Mouse (Mus musculus) neural tube, embryonic 11.5 days (tissue): Measurements from ENCODE around the gene Plxdc2. TPM values are rescaled to one million over a fixed set of nuclear protein-coding genes. Genes with fewer than 3 reads are reported as not detected.
A peak's percentile ranks its signal among the peaks of the same experiment; 100 is the strongest.

Experiments
- ATAC-seq: fragments of 200-750 bp; cut with Nextera tagmentation; 2 replicates; pipeline ENCODE4 v1.8.0; 2017; ENCODE audit warnings: moderate number of reproducible peaks, mild to moderate bottlenecking, moderate TSS enrichment, moderate library complexity; ENCODE audit not compliant: insufficient read depth, low FRiP score, low TSS enrichment
- DNase-seq: peaks from one replicate; pipeline ENCODE4 v3.0.0-alpha.2; 2015; ENCODE audit warnings: low spot score
- H3K27ac ChIP-seq: fragments of 300-500 bp; sonication (generic); 2 replicates; pipeline ENCODE4 v1.5.1; 2014; ENCODE audit warnings: low read depth, mild to moderate bottlenecking, low read length
- H3K27me3 ChIP-seq: fragments of 300-500 bp; sonication (generic); 2 replicates; pipeline ENCODE4 v1.6.1; 2014; ENCODE audit warnings: mild to moderate bottlenecking, low read length, mixed read lengths; ENCODE audit not compliant: control insufficient read depth, insufficient read depth
- H3K36me3 ChIP-seq: fragments of 300-500 bp; sonication (generic); 2 replicates; pipeline ENCODE4 v1.6.1; 2014; ENCODE audit warnings: mild to moderate bottlenecking, low read length, moderate library complexity, mixed read lengths; ENCODE audit not compliant: control insufficient read depth, insufficient read depth
- H3K4me1 ChIP-seq: fragments of 300-500 bp; sonication (generic); 2 replicates; pipeline ENCODE4 v1.6.1; 2014; ENCODE audit warnings: low read length, mixed read lengths; ENCODE audit not compliant: control insufficient read depth, insufficient read depth
- H3K4me2 ChIP-seq: fragments of 300-500 bp; sonication (generic); 2 replicates; pipeline ENCODE4 v1.6.1; 2014; ENCODE audit warnings: low read depth, mild to moderate bottlenecking, moderate library complexity
- H3K4me3 ChIP-seq: fragments of 300-500 bp; sonication (generic); 2 replicates; pipeline ENCODE4 v1.5.1; 2014; ENCODE audit warnings: low read depth, low read length
- H3K9ac ChIP-seq: fragments of 300-500 bp; sonication (generic); 2 replicates; pipeline ENCODE4 v1.6.1; 2014; ENCODE audit warnings: mild to moderate bottlenecking, low read length
- H3K9me3 ChIP-seq: fragments of 300-500 bp; sonication (generic); 2 replicates; pipeline ENCODE4 v1.6.1; 2016; ENCODE audit warnings: low read length; ENCODE audit not compliant: control insufficient read depth
- WGBS: fragments of 180-500 bp; shearing (Covaris S2); extraction: QIAGEN DNeasy Blood & Tissue Kit; methylation state at CpG from one replicate; pipeline ENCODE4 v1.1.7; 2014; 5-methylcytosine and 5-hydroxymethylcytosine counted together
- polyA plus RNA-seq: library from polyadenylated mRNA; unstranded; fragments of >200 nt; fragmentation: Nextera tagmentation; extraction: Ambion mirVana; gene quantifications from 2 replicates; pipeline ENCODE4 v1.2.1, GENCODE M21; 2014

Gene Plxdc2
- polyA plus RNA-seq, 1 experiment from 2014 or later: 22.2 TPM

GRCm38 (mm10) chr2:16397501-16397900 lies 41.4 kb downstream of the Plxdc2 start:
- Histone ChIP-seq H3K4me3 (no peak overlapping the region), H3K36me3 (no peaks in the 10 kb centered on the region), H3K4me2 (no peak overlapping the region), H3K27ac (no peak overlapping the region), H3K9me3 (no peaks in the 10 kb centered on the region), H3K9ac (no peak overlapping the region), H3K4me1 (no peaks in the 10 kb centered on the region), H3K27me3 (no peaks in the 10 kb centered on the region)
- DNase-seq (no peak), ATAC-seq (no peak)
- WGBS: 90% methylated on average over 3 of the region's 3 CpGs

GRCm38 (mm10) chr2:16398006-16398405 lies 41.9 kb downstream of the Plxdc2 start:
- Histone ChIP-seq H3K9ac (no peak overlapping the region), H3K27ac (no peak overlapping the region), H3K36me3 (no peaks in the 10 kb centered on the region), H3K4me1 (no peaks in the 10 kb centered on the region), H3K4me3 (no peak overlapping the region), H3K9me3 (no peaks in the 10 kb centered on the region), H3K4me2 (no peak overlapping the region), H3K27me3 (no peaks in the 10 kb centered on the region)
- ATAC-seq (no peak), DNase-seq (no peak)
- WGBS: 98% methylated on average over 1 of the region's 1 CpGs

- Histone ChIP-seq H3K4me3 (no peak overlapping the region), H3K27me3 (no peaks in the 10 kb centered on the region), H3K9me3 (no peaks in the 10 kb centered on the region), H3K9ac (no peak overlapping the region), H3K36me3 (no peaks in the 10 kb centered on the region), H3K4me1 (no peaks in the 10 kb centered on the region), H3K4me2 (no peak overlapping the region), H3K27ac (no peak overlapping the region)
- ATAC-seq: no peak
- WGBS: 76% methylated on average over 10 of the region's 10 CpGs
- no peak for DNase-seq
These were observed 42.8 kb downstream of the Plxdc2 start for GRCm38 (mm10) chr2:16398896-16399295.

- H3K9me3 ChIP-seq: no peaks in the 10 kb centered on the region
- WGBS: 85% methylated on average over 2 of the region's 2 CpGs
- no peak for ATAC-seq
- H3K4me1 ChIP-seq: no peaks in the 10 kb centered on the region
- no peak overlapping the region for H3K4me2 ChIP-seq
- H3K36me3 ChIP-seq: no peaks in the 10 kb centered on the region
- no peak for DNase-seq
- H3K4me3 ChIP-seq: no peak overlapping the region
- H3K9ac ChIP-seq: no peak overlapping the region
- no peak overlapping the region for H3K27ac ChIP-seq
- no peaks in the 10 kb centered on the region for H3K27me3 ChIP-seq
These were observed 50.4 kb downstream of the Plxdc2 start for GRCm38 (mm10) chr2:16406508-16406907.

- Histone ChIP-seq H3K36me3 (no peaks in the 10 kb centered on the region), H3K27me3 (no peaks in the 10 kb centered on the region), H3K4me3 (no peak overlapping the region), H3K4me2 (no peak overlapping the region), H3K9me3 (no peaks in the 10 kb centered on the region), H3K27ac (no peak overlapping the region), H3K9ac (no peak overlapping the region), H3K4me1 (no peaks in the 10 kb centered on the region)
- ATAC-seq (no peak), DNase-seq (no peak)
- WGBS: 27% methylated on average over 3 of the region's 3 CpGs
These were observed 58.4 kb downstream of the Plxdc2 start for GRCm38 (mm10) chr2:16414340-16414976.

GRCm38 (mm10) chr2:16439030-16439429 lies 82.9 kb downstream of the Plxdc2 start:
- H3K4me1 ChIP-seq: no peaks in the 10 kb centered on the region
- DNase-seq (no peak), ATAC-seq (no peak)
- H3K36me3 ChIP-seq: no peaks in the 10 kb centered on the region
- H3K4me2 ChIP-seq: no peak overlapping the region
- H3K27me3 ChIP-seq: no peaks in the 10 kb centered on the region
- no peak overlapping the region for H3K27ac ChIP-seq
- no peak overlapping the region for H3K4me3 ChIP-seq
- 91% methylated on average over 5 of the region's 5 CpGs for WGBS
- no peak overlapping the region for H3K9ac ChIP-seq
- no peaks in the 10 kb centered on the region for H3K9me3 ChIP-seq

GRCm38 (mm10) chr2:16442643-16443042 lies 86.5 kb downstream of the Plxdc2 start:
- no peak overlapping the region for H3K4me2 ChIP-seq
- no peaks in the 10 kb centered on the region for H3K4me1 ChIP-seq
- no peaks in the 10 kb centered on the region for H3K27me3 ChIP-seq
- no peak overlapping the region for H3K9ac ChIP-seq
- H3K9me3 ChIP-seq: no peaks in the 10 kb centered on the region
- ATAC-seq (no peak), DNase-seq (no peak)
- 85% methylated on average over 2 of the region's 2 CpGs for WGBS
- H3K27ac ChIP-seq: no peak overlapping the region
- no peaks in the 10 kb centered on the region for H3K36me3 ChIP-seq
- no peak overlapping the region for H3K4me3 ChIP-seq

GRCm38 (mm10) chr2:16447936-16448335 lies 91.8 kb downstream of the Plxdc2 start:
- H3K4me1 ChIP-seq: peaks cover 7% of the 10 kb centered on the region; the same call in 1 of the 2 replicates
- H3K27ac ChIP-seq: no peak overlapping the region
- H3K9me3 ChIP-seq: no peaks in the 10 kb centered on the region
- no peaks in the 10 kb centered on the region for H3K36me3 ChIP-seq
- DNase-seq (no peak), ATAC-seq (no peak)
- 82% methylated on average over 4 of the region's 4 CpGs for WGBS
- H3K4me2 ChIP-seq: no peak overlapping the region
- H3K9ac ChIP-seq: no peak overlapping the region
- no peaks in the 10 kb centered on the region for H3K27me3 ChIP-seq
- H3K4me3 ChIP-seq: no peak overlapping the region

- peak; percentile 15 for DNase-seq
- no peaks in the 10 kb centered on the region for H3K27me3 ChIP-seq
- WGBS: 40% methylated on average over 7 of the region's 7 CpGs
These were observed 94.9 kb downstream of the Plxdc2 start for GRCm38 (mm10) chr2:16450838-16451665.

More at GRCm38 (mm10) chr2:16450838-16451665, 94.9 kb downstream of the Plxdc2 start:
- Histone ChIP-seq H3K4me1 (peaks cover 7% of the 10 kb centered on the region; the same call in 1 of the 2 replicates), H3K9ac (no peak overlapping the region), H3K4me2 (no peak overlapping the region), H3K9me3 (no peaks in the 10 kb centered on the region), H3K36me3 (no peaks in the 10 kb centered on the region), H3K4me3 (no peak overlapping the region), H3K27ac (no peak overlapping the region)
- peak; percentile 72 for ATAC-seq
